Mouse (Mus musculus) megakaryocyte, adult 5-6 weeks (primary cell): Measurements from ENCODE around the gene Elp5. TPM values are rescaled to one million over a fixed set of nuclear protein-coding genes. Genes with fewer than 3 reads are reported as not detected.
"Not testable (repeated sequence)": the region's sequence is repeated elsewhere in the genome, so short reads cannot be mapped to it uniquely, and the experiment has no call there.

ENCODE experiments used
- ATAC-seq: 2 replicates; pipeline ENCODE4 v1.8.0; 2016; ENCODE audit warnings: mild to moderate bottlenecking, inconsistent platforms; ENCODE audit not compliant: poor library complexity, severe bottlenecking
- total RNA-seq, 2 experiments: library from RNA; stranded (forward) in 1 of 2; stranded (reverse) in 1 of 2; fragments of 153-499, 151-499 nt in 1 of 2; fragments of 221-1000, 200-1000 nt in 1 of 2; gene quantifications; 2 replicates each; pipeline versions ENCODE4 v1.2.3 to v1.2.4; 2015 to 2017

The Elp5 gene
- total RNA-seq (2015) (44.7 and 63.0 TPM in 2 replicates), total RNA-seq (2017) (35.7 and 40.5 TPM in 2 replicates)

DNA sequence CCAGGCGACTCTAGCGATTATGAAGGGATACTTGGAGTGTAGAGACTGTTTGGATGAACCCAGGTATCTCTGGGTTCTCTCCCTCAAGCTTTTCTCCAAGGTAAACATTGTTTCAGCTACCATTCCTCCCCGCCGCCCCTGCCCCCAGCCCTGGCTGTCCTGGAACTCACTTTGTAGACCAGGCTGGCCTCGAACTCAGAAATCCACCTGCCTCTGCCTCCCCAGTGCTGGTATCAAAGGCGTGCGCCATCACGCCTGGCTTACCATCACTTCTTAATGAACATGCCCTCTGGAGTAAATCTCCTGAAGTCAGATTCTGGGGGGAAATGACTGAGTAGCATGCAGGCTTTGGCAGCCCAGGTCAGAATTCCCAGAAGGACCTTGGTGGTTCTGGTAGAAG is at the start of gene Elp5:
Gene Elp5, minus strand, starts transcription at position 293 of the 400 bp plus-strand sequence.
- no peak for ATAC-seq

DNA sequence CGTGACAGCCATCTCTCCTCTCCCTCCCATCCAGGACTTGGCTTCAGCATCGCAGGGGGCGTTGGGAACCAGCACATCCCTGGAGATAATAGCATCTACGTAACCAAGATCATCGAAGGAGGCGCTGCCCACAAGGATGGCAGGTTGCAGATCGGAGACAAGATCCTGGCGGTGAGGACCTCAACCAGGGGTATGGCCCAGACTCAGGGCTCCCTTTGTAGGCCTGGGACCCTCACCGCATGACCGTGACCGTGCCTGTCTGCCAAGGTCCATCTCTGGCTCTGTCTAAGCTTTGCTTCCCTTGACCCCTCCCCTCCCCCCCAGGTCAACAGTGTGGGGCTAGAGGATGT is 49.0 kb upstream of the Elp5 start:
- ATAC-seq = no peak

DNA sequence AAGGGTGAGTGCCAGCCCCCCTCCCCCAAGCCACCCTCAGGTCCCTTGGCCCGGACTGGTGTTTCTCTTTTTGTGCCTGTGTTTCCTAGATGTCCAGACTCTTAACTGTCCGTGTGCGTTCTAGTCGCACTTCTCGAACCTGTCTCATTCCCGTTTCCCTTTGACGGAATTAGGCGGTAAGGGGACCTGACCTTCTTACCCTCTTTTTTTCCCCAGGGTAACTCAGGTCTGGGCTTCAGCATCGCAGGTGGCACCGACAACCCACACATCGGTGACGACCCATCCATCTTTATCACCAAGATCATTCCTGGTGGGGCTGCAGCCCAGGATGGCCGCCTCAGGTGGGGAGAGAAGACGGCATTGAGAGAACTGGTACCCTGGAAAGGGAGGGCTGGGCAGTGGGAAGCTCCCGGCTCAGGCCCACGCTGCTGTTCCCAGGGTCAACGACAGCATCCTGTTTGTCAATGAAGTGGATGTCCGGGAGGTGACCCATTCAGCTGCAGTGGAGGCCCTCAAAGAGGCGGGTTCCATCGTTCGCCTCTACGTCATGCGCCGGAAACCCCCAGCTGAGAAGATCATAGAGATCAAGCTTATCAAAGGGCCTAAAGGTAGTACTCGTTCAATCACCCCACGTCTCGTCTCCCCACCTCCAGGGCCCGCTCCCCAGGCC is 48.5 kb upstream of the Elp5 start:
- ATAC-seq = no peak

DNA sequence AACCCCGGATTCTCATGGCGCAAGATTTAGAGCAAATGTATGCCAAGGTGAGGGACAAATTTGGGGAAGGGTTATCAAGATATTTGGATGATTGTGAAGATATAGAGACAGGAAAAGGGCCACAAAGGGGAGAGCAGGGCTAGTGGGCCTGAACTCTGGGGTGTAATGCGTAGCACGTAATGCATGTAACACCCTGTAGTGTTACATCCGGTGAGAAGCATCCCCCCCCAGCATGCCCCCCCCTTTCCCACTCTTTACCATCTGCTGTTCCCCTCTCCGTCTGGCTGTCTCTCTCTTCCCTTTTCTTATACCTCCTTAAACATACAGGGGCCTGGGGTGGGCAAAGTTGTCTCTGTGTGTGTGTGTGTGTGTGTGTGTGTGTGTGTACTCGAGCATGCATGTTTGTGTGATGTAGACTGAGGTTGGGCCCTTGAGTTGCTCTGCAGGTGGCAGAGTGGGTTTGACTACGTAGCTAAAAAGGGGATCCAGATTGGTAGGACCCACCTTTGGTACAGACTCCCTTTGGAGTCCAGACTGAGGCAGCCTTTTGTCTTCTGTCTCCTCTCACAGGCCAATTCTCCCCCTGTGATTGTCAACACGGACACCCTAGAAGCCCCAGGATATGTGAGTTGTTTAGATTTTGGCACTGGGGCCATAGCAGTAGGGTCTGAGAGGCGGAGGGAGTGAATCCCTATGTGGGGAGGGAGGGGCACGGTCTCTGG is 47.7 kb upstream of the Elp5 start:
- ATAC-seq = 0 out of 2 replicates have a peak, but pooled peaks have one; percentile 39

DNA sequence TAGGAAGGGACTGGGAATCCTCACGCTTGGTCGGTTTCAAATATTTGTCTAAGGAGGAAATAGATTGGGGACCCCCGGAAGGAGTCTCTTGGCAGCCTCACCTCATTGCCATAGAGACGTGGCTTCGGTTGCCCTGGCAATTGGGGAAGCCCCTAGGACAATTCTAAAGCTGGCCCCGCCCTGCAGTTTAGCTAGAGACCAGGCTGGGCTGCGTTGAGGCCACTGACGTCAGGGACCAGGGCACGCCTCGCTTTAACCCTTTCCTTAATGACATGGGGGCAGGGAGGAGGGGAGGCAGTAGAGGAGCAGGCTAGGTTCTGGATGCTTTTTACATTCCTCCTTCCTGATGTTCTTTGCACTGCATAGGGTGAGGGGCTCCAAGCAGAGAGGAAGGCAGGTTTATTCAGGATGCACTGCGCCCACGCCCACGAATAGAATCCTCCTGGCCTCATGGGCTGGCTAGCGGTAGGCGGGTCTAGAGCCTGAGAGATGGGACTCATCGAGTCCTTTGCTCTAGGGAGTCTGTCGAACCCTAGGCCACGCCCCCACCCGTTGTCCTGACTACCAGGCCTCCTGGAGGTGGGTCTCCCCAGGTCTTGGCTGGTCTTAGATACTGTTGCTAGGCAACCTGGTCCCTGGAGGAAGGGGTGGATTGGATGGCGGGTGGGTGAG is 46.9 kb upstream of the Elp5 start:
- peak; percentile 51 for ATAC-seq

DNA sequence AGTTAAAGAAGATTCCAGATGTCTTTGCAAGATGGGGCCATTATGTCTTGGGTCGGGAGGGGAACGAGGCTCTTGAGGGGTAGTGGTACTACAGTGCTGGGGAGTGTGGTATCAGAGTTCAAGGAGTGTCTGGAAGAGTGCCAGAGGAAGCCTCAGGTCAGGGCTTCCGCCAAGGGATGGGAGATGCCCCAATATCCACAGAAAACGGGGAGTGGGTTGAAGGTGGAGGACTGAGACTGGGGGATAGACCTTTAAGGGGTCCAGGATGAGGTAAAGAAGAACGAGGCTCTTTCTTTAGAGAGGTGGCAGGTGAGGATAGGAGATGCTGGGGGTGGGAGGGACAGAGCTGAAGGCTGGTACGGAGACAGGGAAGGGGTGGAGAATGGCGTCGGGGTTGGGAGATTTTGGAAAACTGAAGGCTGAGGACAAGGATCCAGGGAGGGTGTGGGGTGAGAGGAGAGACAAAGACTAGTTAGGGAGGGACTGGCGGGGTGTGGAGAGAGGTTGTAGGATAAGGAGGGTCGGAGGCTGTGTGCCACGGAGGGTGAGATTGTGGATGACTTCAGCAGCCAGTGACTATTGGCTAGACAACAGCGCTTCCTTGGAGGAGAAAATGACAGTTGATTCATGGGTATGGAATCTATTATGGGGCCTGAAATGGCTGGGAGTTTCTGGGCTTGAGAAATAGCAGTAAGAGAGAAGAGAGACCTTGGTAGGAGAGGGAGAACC is 46.2 kb upstream of the Elp5 start:
- ATAC-seq = no peak

DNA sequence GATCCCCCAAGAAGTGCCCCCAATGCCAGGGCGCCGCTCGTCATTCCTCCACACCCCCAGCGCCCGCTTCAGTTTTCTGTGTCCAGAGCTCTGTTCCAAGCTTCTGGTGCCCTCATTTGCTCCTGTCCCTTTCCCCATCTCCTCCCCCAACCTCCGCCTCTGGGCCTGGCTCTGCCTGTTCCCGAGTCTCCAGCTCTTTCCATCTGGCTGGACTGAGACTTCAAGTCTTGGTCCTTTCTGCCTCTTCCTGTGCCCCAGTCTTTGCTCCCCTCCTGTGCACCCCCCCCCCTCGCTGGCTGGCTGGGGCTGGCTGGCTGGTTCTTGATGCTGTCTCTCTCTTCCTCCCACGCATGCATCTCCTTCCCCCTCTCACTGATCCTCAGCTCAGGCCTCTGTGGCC is 45.1 kb upstream of the Elp5 start:
- ATAC-seq = no peak

DNA sequence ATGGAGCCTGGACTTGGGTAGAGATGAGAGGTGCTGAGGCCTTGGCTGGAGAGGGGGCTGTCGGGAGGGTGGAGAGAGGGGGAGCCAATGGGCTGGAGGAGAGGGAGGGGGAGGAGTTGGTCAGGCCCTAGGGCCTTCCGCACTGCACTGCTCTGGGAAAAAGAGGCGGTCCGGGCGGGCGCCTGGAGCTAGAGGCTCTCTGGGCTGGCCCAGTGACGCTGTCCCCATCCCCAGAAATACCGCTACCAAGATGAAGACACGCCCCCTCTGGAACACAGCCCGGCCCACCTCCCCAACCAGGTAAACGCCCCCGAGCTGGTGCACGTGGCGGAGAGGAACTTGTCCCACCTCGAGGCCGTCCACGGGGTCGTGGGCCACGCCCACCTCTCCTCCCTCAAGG is 44.4 kb upstream of the Elp5 start:
- no peak for ATAC-seq

DNA sequence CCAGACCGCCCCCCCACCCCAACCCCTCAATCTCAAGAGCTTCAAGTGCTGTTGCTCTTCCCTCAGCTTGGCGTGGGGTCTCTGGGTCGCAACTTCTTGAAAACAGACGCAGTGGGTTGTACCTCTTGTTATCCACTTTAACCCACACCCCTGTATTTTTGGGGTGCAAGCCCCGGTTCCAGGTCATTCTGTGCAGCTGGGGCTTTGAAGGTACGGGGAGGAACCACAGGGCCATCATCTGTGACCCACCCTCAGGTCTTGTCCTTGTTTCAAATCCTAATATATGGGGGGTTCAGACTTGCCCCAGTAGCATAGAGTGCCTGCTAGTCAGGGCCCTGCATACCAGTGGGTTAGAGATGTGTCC is 41.8 kb upstream of the Elp5 start:
- no peak for ATAC-seq

DNA sequence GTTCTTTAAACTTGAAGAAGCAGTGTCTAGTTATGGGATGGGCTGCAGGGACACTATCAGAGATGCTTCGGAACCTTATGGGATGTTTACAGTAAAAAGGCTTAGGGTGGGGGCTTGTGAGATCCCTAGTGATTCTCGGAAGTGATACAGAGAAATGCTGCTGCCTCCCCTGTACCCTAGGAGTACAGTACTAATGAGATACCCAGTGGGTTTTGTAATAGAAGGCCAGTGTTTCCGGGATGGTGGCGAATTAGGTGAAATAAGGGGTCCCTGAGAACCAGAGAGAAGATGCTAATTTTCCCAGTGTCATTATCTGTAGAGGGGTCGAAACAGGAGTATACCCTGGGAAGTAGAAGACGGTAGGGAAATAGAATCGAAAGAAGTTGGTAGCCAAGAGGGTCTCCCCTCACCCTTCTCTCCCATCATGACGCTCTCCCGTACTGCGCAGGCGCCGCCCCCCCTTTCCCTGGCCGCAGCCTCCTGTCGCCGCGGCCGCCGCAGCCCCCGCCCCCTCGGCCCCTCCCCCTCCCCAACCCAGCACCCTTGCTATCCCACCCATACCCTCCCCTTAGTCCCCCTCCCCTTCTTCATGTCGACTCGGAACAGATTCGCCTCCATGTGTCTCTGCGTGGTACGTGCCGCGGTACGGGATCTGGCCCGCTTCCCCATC is 41.3 kb upstream of the Elp5 start:
- no peak for ATAC-seq

DNA sequence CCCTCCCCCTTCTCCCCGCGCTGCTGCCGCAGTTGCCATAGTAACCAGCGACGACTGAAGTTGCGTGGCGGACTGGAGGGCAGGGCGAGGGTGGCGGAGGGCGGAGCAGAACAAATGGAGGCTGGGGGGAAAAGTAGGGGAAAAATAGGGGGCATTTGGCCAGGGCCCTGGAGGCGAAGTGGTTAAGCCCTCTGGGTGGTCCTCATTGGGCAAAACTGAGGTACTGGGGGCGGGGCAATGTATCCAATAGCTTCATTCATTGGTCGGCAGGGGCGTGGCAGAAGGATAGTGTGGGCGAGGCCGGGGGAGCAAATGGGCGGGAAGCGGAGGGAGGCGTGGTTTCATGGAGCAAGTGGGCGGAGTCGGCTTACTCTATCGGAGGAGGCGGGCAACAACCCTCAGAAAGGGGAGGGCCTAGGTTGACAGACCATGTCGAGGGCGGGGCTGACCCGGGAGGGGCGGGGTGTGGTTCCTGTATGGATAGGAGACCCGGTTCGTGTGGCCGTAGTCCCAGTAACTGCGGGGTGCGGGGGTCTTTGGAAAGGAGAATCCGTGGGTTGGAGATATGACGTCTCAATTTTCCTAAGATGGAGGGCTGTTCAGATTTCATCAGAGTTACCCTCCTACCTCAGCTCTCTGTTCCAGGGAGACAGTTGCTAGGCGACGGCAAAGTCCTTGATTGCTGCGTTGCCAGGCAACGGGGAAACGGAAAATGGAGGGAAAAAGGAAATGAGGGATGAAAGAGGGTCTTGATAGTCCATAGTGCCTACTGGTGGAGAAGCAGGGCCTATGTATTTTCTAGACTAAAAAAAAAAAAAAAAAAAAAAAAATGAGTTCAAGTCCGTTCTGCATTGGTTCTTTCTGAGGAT is 39.2 kb upstream of the Elp5 start:
- ATAC-seq = peak; percentile 86

DNA sequence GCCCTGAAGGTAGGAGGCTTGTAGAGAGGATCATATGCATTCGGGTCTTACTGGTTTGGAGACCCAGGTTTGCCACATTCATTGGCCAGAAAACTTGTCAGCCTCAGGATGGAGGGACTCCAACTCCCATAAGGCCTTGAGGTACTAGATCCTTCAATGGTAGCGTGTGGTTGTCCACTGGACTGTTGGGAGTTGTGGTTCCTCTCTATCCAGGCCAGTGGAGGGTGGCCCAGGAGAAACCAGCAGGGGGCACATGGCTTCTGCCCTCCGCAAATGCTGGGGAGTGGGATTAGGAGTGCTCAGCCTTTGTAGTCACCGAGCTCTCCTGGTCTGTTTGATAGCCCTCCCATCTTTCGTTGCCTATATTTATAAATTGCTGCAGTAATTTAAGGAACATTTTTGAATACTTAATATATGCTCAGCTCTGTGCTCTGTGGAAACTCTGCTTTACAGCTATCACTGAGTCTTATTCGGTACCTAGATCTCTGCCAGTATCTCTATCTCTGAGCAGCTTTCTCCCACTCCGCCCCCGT is 38.5 kb upstream of the Elp5 start:
- ATAC-seq = peak; percentile 86

DNA sequence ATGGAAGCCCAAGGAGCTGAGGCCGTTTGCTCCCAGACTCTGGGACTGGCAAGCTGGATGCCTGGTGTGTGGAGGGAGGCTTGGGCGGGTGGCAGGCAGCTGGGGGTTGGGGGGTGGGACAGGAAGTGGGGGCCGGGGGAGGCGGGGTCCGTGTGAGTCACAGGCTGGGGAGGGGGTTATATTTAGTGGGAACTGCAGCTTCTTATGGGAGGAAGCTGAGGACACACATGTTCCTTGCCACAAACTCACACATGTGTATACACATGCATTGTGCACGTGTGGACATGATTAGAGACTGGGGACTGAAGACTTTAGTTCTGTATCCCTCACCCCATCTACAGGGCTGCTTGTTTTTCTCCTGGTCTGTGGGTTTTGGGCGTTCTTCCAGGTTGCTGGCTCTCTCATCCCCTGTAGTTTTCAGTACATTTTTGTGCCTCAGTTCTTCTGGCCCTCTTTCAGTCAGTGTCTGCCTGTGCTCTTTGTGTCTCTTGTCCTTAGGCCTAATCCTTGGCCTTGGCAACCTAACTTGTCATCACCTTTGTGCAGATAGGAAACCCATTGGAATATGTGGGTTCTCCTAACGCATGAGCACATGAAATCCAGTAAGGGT is 37.8 kb upstream of the Elp5 start:
- ATAC-seq = no peak

DNA sequence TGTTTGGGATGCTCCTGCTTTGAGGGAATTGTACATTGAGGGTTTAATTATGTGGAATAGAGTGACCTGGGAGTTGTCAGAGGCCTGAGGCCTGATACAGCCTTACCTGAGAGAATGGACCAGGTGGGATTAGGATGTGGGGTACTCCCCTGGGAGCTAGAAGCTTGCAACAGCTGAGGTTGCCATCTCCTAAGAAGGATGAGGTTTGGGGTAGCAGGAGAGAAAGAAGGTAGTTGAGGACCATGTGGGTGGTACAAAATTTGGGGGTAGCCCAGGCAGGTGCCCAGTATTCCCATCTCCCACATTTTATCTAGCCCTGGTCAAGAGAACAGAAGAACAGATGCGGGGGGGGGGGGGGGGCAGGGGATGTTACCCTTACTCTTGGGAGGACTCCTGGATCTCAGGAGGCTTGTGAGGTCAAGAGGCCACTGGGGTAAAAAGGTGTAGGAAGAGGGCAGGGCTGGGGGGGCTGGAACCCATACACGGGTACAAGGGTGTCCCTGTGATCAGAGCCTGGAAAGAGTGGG is 37.2 kb upstream of the Elp5 start:
- ATAC-seq = no peak

DNA sequence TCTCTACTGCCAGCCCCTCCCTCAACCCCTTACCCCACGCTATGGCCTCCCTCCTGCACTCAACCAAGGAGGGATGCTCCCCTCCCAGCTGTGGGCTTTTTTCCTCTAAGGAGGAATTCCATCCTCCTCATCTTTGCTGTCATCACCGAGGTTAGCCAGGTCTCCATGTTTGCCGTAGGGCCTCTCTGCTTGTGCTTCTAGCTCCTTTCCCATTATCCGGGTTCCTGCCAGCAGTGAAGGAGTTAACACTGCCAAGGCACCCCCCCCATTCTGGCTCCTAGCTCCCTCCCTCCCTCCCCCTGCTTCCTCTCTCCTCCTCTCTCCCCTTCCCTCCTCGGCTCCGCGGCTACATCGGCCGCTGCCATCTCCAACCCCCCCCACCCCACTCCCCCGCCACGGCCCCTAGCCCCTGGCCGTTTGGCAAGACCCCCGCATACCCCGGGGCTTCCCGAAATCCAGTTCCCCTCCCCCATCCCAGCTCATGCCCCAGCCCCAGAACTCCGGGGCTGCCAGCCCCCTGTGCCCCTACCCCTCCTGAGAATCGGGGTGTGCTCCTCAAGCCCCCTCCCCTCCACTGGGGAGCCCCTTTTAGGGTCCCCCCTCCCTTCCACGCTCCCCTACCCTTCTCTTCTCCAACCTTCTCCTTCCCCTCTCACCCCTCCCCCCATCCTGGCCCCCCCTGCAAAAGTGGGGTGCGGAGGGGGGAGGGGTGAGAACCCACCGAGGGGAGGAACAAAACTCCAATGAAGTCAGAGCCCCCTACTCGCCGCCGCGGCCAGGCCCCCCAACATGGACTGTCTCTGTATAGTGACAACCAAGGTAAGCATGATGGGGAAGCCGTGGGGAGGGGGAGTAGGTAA is 36.0 kb upstream of the Elp5 start:
- no peak for ATAC-seq

DNA sequence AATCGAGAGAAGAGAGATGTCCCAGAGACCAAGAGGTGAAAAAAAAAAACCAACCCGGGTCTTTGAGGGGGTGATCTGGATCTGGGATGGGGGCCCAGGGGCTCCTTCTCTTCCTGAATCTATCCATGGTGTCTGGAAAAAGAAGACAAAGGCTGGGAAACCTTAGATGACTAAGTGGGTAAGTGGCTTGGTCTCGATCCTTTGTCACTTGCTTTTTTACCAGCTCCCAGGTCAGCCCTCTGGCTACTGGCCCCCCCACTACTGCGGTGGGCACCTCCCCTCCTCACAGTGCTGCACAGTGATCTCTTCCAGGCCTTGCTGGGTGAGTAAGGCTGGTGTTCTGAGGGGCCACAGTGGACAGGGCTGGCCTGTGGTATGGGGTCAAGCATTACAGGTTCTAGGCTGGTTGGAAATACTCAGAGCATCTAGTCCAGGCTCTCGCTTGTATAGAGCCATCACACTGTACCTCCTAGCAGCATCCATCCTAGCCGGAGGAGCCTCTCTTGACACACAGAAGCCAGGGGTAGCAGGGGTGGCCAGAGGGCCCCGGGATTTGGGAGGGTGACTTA is 35.0 kb upstream of the Elp5 start:
- ATAC-seq = no peak

DNA sequence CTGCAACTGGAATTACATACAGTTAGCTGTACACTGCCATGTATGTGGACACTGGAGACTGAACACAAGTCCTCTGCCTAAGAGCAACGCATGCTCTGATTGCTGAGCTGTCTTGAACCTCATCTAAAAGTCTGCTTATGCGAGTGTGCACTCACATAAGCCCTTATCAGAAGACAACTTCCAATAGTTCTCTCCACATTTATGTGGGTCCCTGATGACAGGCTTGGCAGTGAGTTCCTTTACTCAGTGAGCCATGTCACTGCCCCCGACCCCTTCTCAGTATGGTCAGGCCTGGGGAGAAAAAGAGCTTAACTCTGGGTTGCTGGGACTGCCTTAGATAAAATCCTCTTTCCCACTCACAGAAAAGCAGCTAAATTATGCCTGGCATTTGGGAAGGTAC is 34.4 kb upstream of the Elp5 start, which contains the start of gene Dlg4:
Gene Dlg4, plus strand, starts transcription at position 274 of the 400 bp plus-strand sequence.
- no peak for ATAC-seq

DNA sequence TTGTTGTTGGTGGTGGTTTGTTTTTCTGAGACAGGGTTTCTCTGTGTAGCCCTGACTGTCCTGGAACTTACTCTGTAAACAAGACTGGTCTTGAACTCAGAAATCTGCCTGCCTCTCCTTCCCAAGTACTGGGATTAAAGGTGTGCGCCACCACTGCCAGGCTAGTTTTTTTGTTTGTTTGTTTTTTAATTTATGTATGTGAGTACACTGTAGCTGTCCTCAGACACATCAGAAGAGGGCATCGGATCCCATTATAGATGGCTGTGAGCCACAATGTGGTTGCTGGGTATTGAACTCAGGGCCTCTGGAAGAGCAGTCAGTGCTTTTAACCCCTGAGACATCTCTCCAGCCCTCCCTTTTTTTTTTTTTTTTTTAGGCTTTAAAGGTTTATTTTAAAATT is 33.9 kb upstream of the Elp5 start:
- ATAC-seq = not testable (repeated sequence)
